Mouse (Mus musculus): ENCODE results near the gene Chrdl2.
"Not testable (repeated sequence)": the region's sequence is repeated elsewhere in the genome, so short reads cannot be mapped to it uniquely, and the experiment has no call there.

The Chrdl2 gene

DNA sequence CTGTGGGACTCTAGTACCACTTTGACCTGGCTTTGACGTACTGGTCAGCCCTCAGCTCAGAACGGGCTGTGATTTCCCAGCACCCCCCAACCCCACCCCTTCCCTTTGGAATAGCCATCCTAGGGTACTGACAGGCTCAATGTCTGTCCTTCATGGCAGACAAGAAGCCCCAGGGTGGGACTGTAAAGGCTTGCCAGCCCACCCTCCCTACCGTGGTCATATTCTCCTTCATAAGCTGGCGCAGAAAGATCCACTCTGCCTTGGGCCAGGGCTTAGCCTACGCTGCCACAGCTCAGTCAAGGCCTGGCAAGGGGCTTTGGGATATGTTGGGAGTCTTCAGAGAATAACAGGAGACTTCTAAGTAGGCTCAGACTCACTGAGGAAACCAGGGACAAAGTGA, 37.1 kb downstream of the Chrdl2 start:
- DNase-seq = no peak

DNA sequence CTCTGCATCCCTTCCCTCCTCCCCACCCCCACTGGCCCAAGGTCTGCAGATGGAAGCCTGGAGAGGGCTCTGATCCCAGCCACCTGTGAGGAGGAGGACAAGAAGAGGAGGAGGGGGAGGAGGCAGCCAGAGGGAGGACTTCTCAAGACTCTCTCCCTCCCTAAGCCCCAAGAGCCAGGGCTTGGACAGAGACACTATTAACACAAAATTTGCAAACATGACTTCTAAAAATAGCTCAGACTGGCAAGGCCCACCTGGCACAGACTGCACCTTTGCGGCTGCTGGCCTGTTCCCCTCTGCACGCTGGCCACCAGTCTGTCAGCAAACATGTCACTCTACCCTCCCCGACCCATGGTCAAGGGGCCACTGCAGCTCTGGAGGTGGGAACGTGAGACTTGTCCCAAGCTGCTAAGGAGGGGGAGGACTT, 37.6 kb downstream of the Chrdl2 start:
- DNase-seq = peak; percentile 48

DNA sequence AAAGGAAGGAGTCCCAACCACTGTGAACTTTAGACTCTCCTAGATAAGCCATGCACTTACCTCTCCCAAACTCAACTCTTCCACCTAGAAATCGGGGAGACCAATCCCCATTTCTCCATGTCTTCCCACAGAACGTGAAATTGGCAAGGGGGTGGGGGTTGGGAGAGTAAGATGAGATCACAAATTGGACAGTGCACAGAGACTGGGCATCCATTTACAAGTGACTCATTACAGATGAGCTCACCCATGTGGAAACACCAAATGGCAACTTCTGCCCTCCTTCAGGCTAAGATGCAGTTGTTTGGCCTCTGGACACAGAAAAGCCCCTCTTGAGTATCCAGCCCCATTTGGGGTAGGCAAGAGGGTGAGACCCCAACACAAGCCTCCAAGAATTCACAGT, 40.5 kb downstream of the Chrdl2 start:
- DNase-seq = peak; percentile 36

DNA sequence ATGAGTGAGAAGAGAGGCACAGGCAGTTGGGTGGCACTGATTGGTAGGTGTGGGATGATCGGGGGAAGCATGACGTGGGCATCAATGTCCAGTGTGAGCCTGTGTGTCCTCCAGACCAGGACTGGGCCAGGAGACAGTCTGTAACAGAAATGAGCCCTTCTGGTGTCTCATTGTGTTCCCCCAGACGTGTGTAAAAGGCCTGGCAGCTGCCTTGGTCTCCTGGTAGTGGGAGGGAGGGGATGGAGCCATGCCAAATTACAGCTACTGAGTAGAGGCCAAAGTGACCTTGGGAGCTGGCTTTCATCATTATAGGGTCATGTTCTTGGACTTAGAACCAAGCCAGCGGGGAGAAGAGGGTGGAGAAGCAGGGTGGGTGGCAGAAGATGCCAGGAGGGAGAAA, 45.9 kb downstream of the Chrdl2 start:
- DNase-seq = no peak

DNA sequence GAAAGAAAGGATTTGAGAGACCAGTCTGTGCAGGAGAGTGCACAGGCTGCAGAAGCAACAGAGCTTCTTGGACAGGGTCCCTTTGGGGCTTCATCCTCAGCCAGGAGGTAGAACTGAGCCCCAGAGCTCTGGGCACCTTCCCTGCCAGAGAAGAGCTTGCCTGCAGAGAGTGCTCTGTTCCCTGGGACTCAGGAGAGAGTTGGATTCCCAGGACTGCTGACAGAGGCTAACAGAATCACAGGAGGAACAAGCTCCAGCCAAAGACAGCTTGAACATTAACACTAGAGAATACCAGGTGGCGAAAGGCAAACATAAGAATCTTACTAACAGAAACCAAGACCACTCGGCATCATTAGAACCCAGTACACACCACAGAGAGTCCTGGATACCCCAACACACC, 47.0 kb downstream of the Chrdl2 start:
- DNase-seq = not testable (repeated sequence)

DNA sequence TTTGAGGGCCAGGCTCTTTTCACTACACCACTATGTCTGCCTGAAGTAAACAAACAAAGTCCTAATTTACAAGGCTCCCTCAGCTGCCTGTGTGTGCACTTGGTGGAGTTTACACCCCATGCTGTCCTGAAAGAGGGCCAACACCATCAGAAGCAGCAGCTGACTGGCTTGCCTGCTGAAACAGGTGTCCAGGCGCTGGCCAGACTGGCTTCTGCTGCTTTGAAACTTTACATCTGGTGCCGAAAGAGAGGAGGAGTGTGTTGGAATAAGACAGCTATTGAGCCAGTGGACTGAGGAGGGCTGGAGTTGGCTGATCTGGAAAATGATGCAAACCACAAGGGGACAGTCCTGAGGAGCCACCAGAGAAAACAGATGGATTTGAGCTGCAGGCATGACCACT, 68.0 kb downstream of the Chrdl2 start:
- DNase-seq = no peak

DNA sequence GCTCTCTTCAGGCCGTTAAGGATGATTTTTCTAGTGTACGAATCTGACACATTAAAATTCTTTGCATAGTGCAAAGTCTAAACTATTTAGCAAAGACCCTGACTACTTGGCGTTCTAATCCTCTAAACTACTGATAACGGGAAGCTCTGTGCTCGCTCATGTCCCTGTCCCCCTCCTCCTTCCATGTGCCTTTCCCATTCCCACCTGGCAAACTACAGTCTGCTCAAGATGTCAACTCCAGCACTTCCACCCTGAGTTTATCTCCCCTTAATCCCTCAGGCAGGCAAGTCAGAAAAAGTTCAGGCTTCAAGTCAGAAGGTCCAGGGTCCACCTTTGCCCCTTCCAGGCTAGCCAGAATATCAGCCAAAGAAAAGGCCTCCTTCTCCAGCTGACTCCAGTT, 70.3 kb downstream of the Chrdl2 start:
- no peak for DNase-seq

DNA sequence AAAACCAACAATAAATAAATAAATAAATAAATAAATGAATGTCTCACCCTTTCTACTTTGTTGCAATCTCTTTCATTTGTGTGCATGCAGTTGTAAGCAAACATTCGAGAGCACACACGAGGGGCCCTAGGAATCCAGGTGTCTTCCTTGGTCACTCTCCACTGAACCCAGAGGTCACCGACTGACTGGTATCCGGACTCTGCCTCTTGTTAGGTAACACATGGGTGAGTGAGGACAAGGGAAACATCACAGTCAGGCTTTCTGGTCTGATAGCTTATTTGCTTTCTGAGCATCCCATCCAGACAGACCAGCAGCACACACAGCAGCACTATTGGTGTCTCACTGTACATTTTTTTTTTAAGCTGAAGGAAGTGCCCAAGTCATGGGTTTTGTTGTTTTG, 71.1 kb downstream of the Chrdl2 start:
- no peak for DNase-seq

DNA sequence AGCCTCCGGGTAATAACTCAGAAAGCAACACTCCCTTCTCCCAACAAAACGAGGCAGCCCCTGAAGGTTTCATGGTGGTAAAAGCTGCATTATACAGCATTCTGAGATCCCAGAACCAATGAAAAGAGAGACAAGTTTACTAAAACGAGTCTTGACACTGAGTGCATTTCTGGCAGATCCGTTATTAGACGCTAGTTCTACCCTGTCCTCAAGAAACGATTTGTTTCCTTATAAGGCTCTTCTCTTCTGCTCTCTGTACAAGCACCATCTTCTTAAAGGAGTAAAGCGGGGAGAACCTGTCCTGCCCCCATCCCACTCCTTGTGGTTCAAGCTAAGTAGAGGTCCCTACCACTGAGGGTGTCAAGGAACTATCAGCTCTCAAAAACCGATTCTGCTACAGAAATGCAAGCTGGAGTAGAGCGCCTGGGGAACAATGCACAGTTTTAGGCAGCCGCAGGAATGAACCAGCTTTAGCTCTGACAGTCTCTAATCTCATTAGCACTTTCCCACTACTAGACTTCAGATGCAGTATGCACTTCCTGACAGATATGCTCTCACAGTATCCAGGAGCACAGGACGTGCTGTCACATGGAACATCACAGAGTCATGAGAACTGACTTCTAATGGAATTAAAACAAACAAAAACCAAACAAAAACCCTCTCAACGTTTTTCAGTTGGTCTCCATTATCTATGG, 74.3 kb downstream of the Chrdl2 start:
- DNase-seq = no peak

DNA sequence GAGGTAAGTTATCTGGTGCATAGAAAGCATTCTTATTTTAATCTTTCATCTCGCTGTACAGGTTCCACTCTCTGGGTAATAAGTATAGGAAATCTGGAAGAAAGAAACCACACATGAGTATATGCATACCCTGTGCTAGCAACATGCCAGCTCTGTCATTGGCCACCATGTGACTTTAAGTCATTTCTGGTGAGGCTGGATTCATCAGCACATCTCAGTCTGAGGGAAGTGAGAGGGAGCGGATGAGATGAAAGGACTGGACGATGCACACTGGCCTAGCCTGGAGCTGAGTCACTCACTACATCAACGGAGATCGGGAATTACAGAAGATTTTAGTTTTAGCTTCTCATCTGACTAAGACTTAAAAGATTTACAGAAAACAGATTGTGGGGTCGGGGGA, 76.9 kb downstream of the Chrdl2 start:
- DNase-seq = no peak

DNA sequence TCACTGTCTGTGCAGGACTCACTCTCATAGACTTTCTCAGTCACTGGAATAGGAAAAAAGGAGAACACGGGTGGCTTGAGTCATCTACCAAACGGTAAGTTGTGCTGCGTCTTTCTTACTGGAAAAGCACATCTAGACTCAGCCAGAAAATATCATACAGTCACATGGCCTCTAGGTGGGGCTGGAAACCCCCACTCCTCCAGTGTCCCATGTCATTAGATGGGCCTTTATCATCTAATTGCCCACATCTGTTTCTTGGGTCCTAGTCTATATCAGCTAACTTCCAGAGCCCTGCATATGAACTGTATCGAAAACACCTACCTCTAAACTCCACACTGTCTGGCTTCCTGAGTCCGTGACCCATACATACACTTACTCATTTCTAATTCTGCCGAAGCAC, 77.8 kb downstream of the Chrdl2 start:
- DNase-seq = no peak

Measured in cerebellum, adult 9-10 months (tissue).